ENCODE assay signal across 8 mouse cellular contexts in the genomic region with DNA sequence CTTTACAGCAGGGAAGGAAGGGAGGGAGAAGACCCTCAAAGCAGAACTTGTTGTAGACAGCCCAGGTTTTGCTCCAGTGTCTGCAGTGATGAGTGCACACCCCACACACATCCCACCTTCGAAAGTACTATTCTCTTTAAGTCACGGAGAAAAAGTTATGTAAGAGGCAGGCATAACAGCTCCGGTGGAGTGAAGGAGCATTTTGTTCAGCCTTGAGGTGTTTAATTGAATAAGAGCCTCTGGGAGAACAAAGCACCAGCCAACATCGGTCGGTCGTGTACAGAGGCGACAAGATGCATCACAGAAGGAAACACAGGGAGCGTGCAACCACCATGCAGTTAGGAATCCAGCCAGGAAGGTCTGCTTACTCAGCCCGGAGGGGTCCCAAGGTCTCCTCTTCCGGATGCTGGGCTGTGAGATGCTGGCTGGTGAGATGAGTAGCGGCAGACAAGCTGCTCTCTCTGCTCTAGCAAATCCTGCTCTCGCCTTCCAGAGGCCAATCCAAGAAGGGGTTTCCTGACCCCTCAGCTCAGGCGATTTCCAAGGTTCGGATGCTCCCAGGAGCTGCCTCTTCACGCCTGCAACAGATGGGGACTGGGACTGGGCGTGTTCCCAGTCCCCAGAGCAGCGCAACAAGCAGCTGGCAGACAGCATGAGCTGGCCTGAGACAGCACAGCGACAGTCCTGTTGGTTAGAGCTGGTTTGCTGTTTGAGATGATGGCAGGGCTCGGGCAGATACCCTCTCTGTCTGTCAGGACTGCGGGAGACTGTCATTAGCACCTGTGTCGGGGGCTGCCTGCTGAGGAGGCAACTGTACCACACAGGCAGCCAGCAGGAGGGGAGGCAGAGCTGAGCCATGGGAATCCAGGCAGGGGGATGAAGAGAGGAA. TPM values are rescaled to one million over a fixed set of nuclear protein-coding genes. Genes with fewer than 3 reads are reported as not detected.
A peak's percentile ranks its signal among the peaks of the same experiment; 100 is the strongest.
DNase-seq lines count a peak whose midpoint lies in the region; ATAC-seq lines count a peak whose summit lies in the region.
"Had no signal": no experiment of that assay in that cellular context is flagged by ENCODE, and none has a peak within 500 bp of the region (broad histone marks: within the 10 kb centered on the region; RNA-seq: fewer than 3 reads in every experiment).

No protein-coding gene starts in this region.

- WGBS in lung, embryonic 16.5 days: 22% methylated on average over 21 of the region's 21 CpGs
- 25% methylated on average over 21 of the region's 21 CpGs for WGBS in embryonic facial prominence, embryonic 10.5 days
- 14% methylated on average over 21 of the region's 21 CpGs for WGBS in hindbrain, embryonic 15.5 days
- WGBS in midbrain, embryonic 13.5 days: 22% methylated on average over 21 of the region's 21 CpGs

- no peak overlapping the region for H3K4me3 ChIP-seq in lung, embryonic 16.5 days (ENCODE audit: low read length)
- H3K4me3 ChIP-seq in embryonic facial prominence, embryonic 10.5 days: peak overlapping the region; percentile 27; the same call in 1 of the 2 replicates
- no peak overlapping the region for H3K4me3 ChIP-seq in hindbrain, embryonic 15.5 days
- H3K4me3 ChIP-seq in midbrain, embryonic 13.5 days (replicated peaks): peak overlapping the region; percentile 15; the same call in 1 of the 2 replicates
- H3K4me3 ChIP-seq: heart, embryonic 15.5 days had no signal

- H3K36me3 ChIP-seq in lung, embryonic 16.5 days (ENCODE audit: control insufficient read depth, insufficient read depth, low read length): no peaks in the 10 kb centered on the region
- H3K36me3 ChIP-seq in embryonic facial prominence, embryonic 10.5 days (replicated peaks): no peaks in the 10 kb centered on the region
- no peaks in the 10 kb centered on the region for H3K36me3 ChIP-seq in hindbrain, embryonic 15.5 days
- no peaks in the 10 kb centered on the region for H3K36me3 ChIP-seq in midbrain, embryonic 13.5 days
- H3K36me3 ChIP-seq: heart, embryonic 15.5 days had no signal

- no peaks in the 10 kb centered on the region for H3K9me3 ChIP-seq in lung, embryonic 16.5 days (ENCODE audit: control insufficient read depth, low read length)
- no peaks in the 10 kb centered on the region for H3K9me3 ChIP-seq in embryonic facial prominence, embryonic 10.5 days
- no peaks in the 10 kb centered on the region for H3K9me3 ChIP-seq in hindbrain, embryonic 15.5 days
- H3K9me3 ChIP-seq in midbrain, embryonic 13.5 days: no peaks in the 10 kb centered on the region
- H3K9me3 ChIP-seq: heart, embryonic 15.5 days had no signal

- ATAC-seq in lung, embryonic 16.5 days (ENCODE audit: low read depth): peak; percentile 23; the same call in 1 of the 2 replicates
- ATAC-seq in hindbrain, embryonic 15.5 days (ENCODE audit: low FRiP score, low read depth): peak; percentile 64
- ATAC-seq in midbrain, embryonic 13.5 days: peak; percentile 60
- ATAC-seq in megakaryocyte progenitor cell, adult 5-6 weeks (replicated peaks; ENCODE audit: poor library complexity): no peak
- ATAC-seq in erythroid progenitor cell, adult 5-6 weeks (replicated peaks; ENCODE audit: low FRiP score, poor library complexity, severe bottlenecking): no peak

- DNase-seq in lung, postnatal 25 days (ENCODE audit: low spot score): no peak
- DNase-seq in embryonic facial prominence, embryonic 10.5 days (ENCODE audit: low spot score): no peak

- H3K27ac ChIP-seq in lung, embryonic 16.5 days (ENCODE audit: low read length): no peak overlapping the region
- H3K27ac ChIP-seq in embryonic facial prominence, embryonic 10.5 days (replicated peaks): 0 out of 2 replicates have a peak overlapping the region, but pooled peaks have one; percentile 32
- peak overlapping the region; percentile 23; the same call in 1 of the 2 replicates for H3K27ac ChIP-seq in hindbrain, embryonic 15.5 days (replicated peaks)
- H3K27ac ChIP-seq in midbrain, embryonic 13.5 days: no peak overlapping the region
- H3K27ac ChIP-seq: heart, embryonic 15.5 days had no signal

- H3K4me2 ChIP-seq in lung, embryonic 16.5 days (ENCODE audit: low read depth, low read length): no peak overlapping the region
- peak overlapping the region; percentile 28; the same call in 1 of the 2 replicates for H3K4me2 ChIP-seq in hindbrain, embryonic 15.5 days
- peak overlapping the region; percentile 35 for H3K4me2 ChIP-seq in midbrain, embryonic 13.5 days (replicated peaks)
- H3K4me2 ChIP-seq: heart, embryonic 15.5 days had no signal

- H3K9ac ChIP-seq in lung, embryonic 16.5 days (ENCODE audit: low read length): 0 out of 2 replicates have a peak overlapping the region, but pooled peaks have one; percentile 21
- no peak overlapping the region for H3K9ac ChIP-seq in hindbrain, embryonic 15.5 days
- H3K9ac ChIP-seq in midbrain, embryonic 13.5 days (replicated peaks): no peak overlapping the region; the same call in 1 of the 2 replicates
- H3K9ac ChIP-seq: heart, embryonic 15.5 days had no signal

- H3K27me3 ChIP-seq in lung, embryonic 16.5 days (ENCODE audit: control insufficient read depth, insufficient read depth, low read depth, low read length): no peaks in the 10 kb centered on the region
- peaks cover 36% of the 10 kb centered on the region for H3K27me3 ChIP-seq in embryonic facial prominence, embryonic 10.5 days (replicated peaks; ENCODE audit: low read depth, poor library complexity, severe bottlenecking)
- H3K27me3 ChIP-seq in hindbrain, embryonic 15.5 days: no peaks in the 10 kb centered on the region
- 0 out of 2 replicates have a peak, but pooled peaks cover 2% of the 10 kb centered on the region for H3K27me3 ChIP-seq in midbrain, embryonic 13.5 days

- H3K4me1 ChIP-seq in lung, embryonic 16.5 days (replicated peaks; ENCODE audit: control insufficient read depth, insufficient read depth, low read length): peaks cover 25% of the 10 kb centered on the region
- H3K4me1 ChIP-seq in embryonic facial prominence, embryonic 10.5 days: peaks cover 61% of the 10 kb centered on the region
- peaks cover 47% of the 10 kb centered on the region for H3K4me1 ChIP-seq in hindbrain, embryonic 15.5 days (replicated peaks)
- H3K4me1 ChIP-seq in midbrain, embryonic 13.5 days (replicated peaks): peaks cover 23% of the 10 kb centered on the region

RNA-seq across cellular contexts. Expression of gene Prkag2, which starts 41.3 kb away (rescaled TPM):
- polyA plus RNA-seq in lung, embryonic 16.5 days (2015; fragmentation: Nextera tagmentation; extraction: Ambion mirVana): 25.5 and 28.0 TPM in 2 replicates
- 38.2 and 39.5 TPM in 2 replicates for polyA plus RNA-seq in embryonic facial prominence, embryonic 10.5 days (2016; fragmentation: Nextera tagmentation; extraction: Ambion mirVana)
- polyA plus RNA-seq in hindbrain, embryonic 15.5 days (2015; fragmentation: Nextera tagmentation; extraction: Ambion mirVana): 93.2 and 94.7 TPM in 2 replicates
- 74.5 and 76.9 TPM in 2 replicates for polyA plus RNA-seq in midbrain, embryonic 13.5 days (2015; fragmentation: Nextera tagmentation; extraction: Ambion mirVana)
- 21.1 and 21.2 TPM in 2 replicates for total RNA-seq in megakaryocyte progenitor cell, adult 5-6 weeks (2015)
- total RNA-seq in megakaryocyte progenitor cell, adult 5-6 weeks (2017): 25.4 and 26.1 TPM in 2 replicates
- total RNA-seq in erythroid progenitor cell, adult 5-6 weeks (2015; ENCODE audit: low replicate concordance): 2.5 and 7.5 TPM in 2 replicates
- total RNA-seq in erythroid progenitor cell, adult 5-6 weeks (2017; ENCODE audit: low replicate concordance): 1.7 and 5.9 TPM in 2 replicates

Comparison
In these comparisons a context has a peak if more than half of its experiments do, and no peak if none do; other contexts are left out.
1. ATAC-seq: peak in lung, embryonic 16.5 days (single experiment), hindbrain, embryonic 15.5 days (single experiment) and midbrain, embryonic 13.5 days (single experiment); none in megakaryocyte progenitor cell, adult 5-6 weeks (single experiment) and erythroid progenitor cell, adult 5-6 weeks (single experiment).
2. H3K27ac ChIP-seq: peak in embryonic facial prominence, embryonic 10.5 days (single experiment) and hindbrain, embryonic 15.5 days (single experiment); none in lung, embryonic 16.5 days (single experiment) and midbrain, embryonic 13.5 days (single experiment).
3. H3K4me3 ChIP-seq: peak in embryonic facial prominence, embryonic 10.5 days (single experiment) and midbrain, embryonic 13.5 days (single experiment); none in lung, embryonic 16.5 days (single experiment) and hindbrain, embryonic 15.5 days (single experiment).